Mouse (Mus musculus): Measurements from ENCODE around the gene Eef1b2.

DNA sequence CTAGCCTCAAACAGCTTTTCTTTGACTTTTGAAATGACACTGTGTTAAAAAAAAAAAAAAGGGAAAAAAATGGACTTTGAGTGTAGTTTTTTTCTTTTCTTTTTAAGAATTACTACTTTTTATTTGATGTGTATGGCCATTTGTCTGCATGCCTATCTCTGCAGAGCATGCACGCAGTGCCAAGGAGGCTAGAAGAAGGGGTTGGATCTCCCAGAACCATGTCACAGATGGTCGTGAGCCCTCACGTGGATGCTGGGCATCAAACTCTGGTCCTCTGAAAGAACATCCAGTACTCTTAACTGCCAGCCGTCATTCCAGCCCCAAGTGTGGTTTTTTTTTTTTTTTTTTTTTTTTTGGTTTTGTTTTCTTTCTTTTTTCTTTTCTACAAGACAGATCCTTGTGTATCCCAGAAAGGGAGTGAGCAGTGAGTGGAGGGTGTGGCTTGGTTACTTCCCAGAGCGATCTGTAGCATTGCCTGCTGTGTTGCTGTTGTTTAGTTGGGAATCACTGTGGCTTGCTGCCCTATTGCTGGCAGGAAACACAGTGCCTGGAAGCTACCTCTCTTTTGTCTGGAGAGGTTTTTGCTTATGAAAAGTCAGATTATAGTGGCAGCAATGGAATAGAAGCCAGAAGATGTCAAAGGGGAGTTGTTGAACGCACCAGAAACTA lies 33.4 kb downstream of the Eef1b2 start:
- no peak for TF ChIP-seq CTCF (IDR thresholded peaks at IDR 0.05; ENCODE audit: low read depth)
- no peak for TF ChIP-seq EP300 (IDR thresholded peaks at IDR 0.05; ENCODE audit: low read depth)
